Mouse (Mus musculus) cerebellum, adult 9-11 months (tissue): ENCODE results near the gene Mylk3.

ENCODE experiments used
- DNase-seq: peaks from one replicate; pipeline ENCODE4 v3.0.0; 2022

Gene Mylk3

DNA sequence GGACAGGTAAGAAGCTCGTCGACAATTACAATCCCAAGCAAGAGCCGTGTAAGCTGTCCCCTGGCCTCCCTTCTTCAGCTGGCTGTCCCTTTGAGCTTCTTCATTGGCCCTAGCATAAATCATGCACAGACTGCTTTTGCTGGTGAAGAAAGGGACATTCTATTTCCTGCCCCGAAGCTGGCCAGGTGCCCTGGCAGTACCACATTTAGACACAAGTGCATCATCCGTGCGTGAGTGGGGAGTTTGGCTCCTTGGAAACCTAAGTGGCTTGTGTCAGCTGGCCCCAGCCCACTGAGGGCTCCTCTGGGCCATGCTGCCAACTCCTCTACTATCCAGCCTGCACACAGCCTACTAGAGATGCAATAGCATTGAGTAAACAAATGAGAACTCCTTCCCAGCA is at the start of gene Mylk3:
Gene Mylk3, minus strand, starts transcription at position 141 of the 400 bp plus-strand sequence.
- no peak for DNase-seq

DNA sequence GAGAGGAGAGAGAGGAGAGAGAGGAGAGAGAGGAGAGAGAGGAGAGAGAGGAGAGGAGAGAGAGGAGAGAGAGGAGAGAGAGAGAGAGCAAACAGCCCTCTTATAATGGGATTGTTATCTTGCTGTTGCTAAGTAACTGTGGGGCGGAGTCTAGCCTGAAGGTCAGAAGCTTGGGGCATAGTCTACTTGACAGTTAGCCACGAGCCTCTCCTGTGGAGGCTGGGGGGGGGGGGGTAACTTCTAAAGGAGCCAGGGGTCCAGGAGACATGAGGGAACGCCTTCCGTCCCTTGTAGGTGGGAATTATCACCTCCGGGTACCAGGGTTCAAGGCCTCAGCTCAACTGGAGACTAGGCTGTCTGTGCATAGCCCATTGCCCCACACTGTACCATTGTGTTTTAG is 49.6 kb upstream of the Mylk3 start:
- no peak for DNase-seq

DNA sequence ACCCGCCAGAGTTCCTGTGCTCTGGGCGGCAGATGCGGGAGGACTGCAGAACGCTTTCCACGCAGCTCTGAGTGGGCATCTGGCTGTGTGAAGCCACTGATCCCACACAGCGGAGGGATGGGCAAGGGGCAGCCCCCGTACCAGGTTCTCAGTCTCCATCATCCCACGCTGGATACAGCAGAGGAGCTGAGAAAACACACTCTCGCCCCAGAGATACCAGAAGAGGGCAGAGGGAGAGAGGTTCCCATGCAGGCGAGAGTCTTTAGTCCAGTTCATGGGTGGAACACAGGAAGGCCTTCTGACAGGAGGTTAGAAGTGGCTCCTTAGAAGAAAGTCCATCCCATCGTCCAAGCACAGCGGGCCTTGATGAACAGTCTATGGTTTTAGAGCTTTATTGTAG is 48.7 kb upstream of the Mylk3 start:
- DNase-seq, result peak; percentile 16

DNA sequence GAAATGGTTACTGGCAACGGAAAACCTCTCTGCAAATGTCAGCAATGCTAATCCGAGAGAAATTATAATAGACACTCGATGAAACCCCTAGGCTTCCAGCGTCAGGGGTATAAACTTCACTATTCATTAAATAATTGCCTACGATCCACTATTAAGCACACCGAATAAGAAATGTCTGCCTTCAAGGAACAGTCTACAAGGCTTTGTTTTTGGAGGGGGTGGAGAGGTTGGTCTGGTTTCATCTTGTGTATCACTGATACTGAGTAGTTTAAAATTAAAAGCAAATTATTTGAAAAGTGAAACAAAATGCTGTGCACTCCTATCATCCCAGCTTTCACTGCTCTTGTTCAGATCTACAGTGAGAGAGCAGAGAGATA is 46.9 kb upstream of the Mylk3 start:
- DNase-seq, result no peak

DNA sequence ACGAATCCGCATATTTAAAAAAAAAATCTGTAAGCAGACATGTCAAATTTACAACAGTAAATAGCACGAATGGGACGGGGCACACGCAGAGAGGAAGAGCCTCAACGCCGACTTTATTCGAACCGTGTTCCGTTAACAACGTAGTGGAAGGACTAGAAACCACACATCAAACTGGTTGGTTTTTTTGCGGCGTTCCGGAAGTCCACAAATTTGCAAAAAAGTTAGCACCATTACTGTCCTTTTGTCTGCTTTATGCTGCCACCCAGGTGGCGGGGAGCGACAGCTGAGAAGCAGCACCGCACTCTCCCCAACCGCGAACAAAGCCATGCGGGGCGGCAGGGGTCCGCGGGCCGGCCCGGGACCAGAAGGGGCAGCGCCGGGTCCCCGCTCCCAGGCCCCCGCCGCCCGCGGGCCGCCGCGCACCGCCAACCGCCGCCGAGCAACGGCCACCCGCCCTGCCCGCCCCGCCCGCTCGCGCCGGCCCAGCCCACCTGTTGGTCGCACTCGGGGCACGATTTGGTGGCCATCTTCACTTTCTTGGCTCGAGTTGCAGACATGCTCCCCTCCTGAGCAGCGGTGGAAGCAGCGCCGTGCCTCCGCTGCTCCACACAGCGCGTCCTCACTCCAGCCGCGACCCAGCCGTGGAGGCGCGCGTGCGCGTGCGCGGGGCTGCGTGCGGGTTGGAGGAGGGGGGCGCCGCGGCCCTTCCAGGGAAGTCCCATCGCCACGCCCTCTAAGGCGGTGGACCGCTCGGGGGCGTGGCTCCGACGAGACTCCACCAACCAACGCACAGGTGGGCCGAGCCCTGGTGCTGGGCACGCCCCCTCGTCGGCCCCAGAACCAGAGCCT is 46.2 kb upstream of the Mylk3 start, which contains the start of gene 4921524J17Rik:
Gene 4921524J17Rik, minus strand, starts transcription at position 666 of the 849 bp plus-strand sequence.
- peak; percentile 98 for DNase-seq

DNA sequence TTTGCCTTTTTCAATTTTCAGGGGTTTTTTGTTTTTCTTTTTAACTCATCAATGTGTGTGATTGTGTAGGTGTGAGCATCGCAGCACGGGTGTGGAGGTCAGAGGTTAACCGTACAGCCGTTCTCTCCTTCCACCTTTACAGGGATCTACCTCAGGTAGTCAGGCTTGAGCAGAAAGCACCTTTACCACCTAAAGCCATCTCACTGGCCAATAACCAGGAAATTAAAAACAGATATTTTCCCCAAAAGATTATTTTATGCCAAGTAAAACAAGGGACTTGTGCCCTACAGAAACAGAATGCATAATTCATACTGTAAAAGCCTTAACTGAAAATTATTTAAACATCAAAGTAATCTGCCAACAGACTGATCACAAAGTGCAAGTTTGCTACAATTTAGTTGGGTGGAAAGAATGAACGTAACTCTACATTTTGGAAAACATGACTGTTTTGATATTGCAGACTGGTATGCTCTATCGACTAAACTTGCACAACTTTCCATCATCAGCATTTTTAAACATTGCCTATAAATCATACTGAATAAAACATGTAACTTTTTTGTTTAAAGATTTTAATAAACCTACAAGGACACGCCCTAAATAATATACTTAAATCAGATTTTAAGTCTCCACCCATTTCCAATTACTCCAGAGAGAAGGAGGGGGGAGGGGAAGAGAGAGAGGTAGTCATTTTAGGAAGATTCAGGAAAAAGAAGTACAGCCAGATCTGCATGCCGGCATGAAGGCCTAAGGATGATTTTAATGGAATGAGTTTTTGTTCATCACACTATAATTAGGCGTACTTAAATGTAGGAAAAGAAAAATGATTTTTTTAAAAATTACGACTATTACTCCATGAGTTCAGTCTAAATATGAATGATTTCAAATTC is 45.4 kb upstream of the Mylk3 start:
- no peak for DNase-seq

DNA sequence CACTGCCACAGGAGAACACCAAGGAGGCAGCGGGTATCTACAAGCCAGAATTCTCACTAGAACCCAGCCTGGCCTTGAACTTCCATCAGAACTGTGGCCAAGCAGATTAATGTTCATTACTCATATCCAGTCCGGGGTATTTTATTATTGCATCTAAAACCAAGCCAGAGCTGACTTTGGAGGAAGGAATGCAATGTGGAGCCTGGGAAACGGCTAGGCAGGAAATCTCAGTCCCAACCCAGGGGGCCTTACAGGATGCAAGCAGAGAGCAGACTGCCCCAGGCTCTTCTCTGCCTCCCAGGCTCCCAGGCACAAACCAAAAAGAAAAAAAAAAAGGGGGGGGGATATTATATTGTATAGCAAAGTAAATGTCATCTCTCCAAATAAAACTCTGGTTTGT is 44.7 kb upstream of the Mylk3 start:
- no peak for DNase-seq

DNA sequence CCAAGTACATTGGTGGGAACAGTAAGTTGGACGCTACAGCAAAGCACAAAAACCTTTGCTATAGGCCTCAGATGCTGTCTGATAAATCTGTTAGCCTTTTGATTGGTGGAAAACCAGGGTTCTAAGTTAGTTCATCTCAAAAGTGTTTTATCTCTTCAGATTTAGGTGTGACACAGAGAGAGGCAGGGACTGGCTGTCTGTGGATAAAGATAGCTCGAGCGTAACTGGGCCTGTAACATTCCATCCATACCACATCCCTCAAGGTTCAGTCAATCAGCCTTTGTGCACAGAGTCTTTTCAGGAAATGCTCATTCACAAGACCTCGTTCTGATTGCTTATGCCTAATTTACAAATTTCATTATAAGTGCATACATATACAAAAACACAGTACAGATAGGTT is 43.1 kb upstream of the Mylk3 start:
- DNase-seq, result no peak

DNA sequence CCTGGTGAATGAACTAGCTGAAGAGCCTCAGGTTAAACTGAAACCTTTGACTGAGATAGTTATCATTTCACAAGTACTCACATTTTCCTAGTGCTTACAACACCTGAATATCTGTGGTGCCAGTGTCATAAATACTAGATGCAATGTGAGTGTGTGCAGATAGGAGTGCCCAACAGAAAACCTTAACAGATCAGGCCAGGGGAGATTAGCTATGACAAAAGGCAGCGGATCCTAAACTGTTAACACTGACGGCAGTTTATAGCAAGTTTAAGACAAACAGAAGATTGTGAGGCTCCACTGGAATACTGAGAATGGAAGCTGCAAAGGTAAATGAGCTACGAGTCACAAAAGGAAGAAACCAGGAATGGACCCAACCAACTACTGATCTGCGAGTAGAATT is 40.9 kb upstream of the Mylk3 start:
- no peak for DNase-seq

DNA sequence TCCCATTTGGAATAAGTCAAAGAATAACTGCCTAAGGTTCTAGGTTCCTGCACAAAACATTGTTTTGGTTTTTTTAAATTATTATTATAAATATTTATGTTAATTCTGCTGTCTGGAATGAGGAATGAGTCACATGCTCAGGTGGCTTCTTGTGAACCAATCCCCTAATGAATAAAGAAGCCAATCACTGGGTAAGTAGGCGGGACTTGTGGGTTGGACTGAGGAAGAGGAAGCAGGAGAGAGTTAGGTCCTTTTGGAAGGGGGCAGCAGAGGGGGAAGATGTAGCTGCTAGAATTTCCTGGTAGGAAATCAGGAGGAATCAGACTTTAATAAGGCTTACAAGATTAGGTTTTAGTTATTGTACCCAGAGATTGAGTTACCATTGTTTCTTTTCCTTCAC is 35.2 kb upstream of the Mylk3 start:
- DNase-seq, result no peak

DNA sequence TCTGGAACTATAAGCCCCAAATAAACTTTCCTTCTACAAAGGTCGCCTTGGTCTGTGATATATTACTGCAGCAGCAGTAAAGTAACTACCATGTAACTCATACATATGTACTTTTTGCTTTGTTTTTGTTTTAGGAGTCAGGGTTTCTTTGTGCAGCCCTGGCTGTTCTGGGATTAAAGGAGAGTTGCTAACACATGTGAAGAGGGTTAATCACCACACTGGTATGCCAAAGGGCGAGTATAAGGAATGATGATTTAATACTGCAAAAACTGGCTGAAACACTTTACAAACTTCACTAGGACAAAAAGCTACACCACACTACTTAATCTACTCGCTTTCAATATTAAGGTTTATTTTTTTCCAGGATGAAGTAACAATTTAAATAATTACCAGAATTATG is 22.4 kb upstream of the Mylk3 start:
- DNase-seq, result no peak

DNA sequence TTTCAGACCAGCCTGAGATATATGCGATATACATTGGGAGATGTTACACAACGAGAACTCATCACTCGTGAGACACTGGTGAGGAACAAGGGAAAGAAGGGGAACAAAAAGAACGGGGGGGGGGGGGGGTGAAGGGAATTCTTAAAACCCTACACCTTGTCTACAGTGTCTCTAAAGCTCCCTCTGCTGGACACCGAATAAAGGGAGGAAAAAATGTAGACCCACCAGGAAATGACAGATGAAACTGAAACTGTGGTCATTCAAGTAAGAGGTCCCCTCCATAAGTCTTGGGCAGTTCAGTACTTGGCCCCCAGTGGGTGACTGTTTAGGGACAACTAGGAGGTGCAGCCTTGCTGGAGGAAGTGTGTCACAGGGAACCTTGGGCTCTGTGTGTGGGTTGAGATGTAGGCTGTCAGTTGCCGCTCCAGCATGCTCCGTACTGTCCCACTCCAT is 21.9 kb upstream of the Mylk3 start:
- no peak for DNase-seq

DNA sequence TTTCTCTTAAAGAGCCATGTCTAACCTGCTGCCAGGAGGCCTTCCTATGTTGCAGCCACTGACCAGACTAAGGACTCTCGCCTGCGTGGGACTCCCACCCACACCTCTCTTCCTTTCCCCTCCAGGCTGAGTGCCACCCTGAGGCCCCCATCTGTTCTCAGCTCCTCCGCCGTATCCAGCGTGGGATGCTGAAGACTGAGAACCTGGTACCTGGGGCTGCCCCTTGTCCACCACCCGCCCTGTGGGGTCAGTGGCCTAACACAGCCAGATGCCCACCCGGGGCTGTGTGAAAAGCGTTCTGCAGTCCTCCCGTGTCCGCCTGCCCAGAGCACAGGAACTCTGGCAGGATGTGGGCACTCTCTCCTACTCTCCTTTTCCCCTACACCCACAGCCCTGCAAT is 19.8 kb upstream of the Mylk3 start:
- no peak for DNase-seq

DNA sequence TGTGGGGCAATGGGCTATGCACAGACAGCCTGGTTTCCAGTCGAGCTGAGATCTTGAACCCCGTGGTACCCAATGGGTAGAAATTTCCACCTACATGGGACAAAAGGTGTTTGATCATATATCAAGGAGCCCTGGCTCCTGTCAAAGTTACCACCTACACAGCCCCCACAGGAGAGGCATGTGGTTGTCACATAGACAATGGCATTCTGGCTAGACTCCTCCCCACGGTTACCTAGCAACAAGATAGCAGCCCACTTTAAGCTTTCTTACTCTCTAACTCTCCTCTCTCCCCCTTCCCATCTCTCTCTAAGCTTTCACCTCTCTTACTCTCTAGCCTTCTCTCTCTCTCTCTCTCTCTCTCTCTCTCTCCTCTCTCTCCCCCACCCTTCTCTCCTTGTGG is 19.3 kb upstream of the Mylk3 start:
- DNase-seq, result no peak

DNA sequence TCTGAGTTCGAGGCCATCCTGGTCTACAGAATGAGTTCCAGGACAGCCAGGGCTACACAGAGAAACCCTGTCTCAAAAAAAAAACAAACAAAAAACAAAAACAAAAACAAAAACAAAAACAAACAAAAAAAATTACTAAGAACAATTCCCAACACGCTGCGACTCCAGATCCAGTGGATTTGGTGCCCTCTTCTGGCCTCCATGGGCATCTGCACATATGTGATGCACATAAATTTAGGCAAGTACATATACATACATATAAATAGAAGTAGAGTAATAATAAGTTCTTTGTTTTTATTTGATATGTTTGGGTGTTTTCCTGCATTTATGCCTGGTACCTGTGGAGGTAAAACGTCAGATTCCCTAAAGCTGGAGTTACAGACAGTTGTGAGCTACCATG is 12.4 kb upstream of the Mylk3 start:
- no peak for DNase-seq

DNA sequence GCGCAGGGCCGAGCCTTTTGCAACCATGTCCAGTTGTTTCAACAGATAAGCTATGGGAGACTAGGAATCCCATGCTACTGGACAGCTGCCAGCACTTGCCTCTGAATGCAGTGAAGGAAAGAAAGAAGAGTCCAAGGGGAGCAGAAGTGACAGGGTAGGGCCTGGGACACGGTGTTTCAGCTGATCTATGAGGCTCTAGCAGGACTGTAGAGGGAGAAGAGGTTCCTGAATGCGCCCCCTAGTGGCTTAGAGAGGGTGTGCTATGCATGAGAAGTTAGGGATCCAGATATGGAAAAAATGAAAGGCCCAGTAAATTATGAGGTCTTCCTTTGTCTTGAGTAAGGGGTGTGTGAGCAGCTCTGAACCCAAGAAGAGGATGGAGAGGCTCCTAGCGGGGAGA is 11.4 kb upstream of the Mylk3 start:
- DNase-seq, result no peak

DNA sequence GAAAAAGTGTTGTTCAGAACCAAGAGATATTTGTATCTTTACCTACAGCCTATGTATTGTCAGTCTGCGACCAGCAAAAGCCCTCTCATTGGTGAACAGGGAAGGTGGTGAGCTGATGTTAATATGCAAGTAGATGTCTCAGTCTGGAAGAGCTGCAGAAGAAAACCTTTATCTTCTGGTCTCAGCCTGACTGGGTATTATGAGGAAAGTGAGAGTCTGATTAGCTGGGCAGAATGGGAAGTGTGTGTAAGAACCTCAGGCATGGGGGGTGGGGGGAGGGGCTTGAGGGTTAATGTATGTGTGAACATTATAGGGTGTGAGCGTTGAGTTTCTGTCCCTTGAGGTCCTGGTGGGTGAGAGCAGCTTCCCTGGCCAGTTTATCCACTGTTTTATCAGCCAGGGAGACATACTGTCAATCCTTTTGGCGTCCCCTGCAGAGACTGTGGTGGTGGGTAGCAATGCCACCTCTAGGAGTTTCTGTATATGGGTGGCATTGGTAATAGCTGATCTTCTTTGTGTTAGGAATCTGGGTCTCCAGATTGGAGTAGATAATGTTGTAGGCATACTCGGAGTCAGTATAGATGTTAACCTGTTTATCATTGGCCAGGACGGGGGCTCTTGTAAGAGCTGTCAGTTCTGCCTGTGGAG is 10.4 kb upstream of the Mylk3 start:
- DNase-seq, result no peak

DNA sequence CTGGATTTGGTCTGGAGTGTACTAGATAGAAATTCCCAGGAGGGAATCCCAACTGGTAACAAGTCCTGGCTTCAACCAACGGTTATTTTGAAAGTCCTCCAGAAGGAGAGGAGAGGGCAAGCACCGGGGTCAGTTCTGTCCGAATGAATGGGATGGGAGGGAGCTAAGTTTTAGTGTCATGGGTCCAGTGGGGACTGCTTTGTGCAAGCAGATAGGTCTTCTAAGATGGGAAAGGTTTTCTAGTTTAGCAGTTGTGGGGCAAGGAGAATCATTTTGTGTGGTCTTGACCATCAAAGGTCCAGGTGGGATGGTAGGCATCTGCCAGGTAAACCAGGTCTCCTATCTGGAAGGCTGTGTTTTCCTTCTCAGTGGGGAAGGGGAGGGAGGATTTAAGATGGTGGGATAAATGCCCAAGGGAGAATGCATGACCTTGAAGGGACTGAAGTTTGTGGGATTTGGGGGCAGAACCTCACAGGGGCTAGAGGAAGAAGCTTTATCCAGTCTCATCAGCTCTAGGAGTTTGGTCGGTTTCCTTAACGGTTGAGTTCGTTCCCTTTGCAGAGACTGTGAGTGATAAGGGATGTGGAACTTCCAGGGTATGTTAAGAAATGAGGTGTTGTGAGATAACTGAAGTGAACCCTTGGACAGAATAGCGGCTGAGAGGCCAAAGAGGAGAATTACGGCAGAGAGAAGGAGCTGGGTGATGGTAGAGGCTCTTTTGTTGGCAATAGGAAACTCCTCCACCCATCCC is 9.7 kb upstream of the Mylk3 start:
- DNase-seq, result no peak

DNA sequence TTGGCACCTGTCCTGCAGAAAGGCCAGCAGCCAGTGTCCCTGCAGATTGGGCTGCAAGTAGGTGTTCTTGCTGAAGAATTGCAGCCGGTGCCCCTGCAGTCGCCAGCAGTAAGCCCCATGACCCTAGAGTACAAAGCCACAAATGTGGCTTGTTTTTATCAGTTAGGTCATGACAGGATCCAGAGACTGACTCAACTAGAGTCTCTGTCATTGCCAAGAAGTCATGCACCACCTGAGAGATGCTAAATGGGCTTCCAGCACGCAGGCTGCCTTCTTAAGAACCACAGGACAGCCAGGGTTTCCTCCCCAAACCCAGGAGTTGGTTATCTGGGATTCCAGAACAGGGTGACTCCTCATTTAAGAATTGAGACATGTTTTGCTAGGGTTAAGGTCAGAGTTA is 8.9 kb upstream of the Mylk3 start:
- no peak for DNase-seq

DNA sequence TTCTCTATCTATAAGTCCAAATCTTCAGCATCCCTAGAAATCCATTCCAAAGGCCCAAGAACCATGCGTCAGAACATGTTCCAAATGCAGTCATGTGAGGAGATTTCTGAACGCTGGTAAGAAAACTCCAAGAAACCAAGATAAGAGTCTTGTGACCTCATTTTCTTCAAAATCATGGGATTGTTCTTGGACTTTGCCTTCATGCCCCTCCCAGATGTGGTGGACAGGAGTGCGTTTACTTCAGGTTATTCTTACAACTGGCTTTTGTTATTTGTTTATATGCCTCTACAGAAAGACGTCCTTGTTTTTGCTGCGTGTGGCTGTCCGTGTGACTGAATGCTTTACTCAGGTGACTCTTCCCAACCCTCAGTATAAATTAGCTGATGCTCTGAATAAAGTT is 7.1 kb upstream of the Mylk3 start:
- DNase-seq, result no peak

DNA sequence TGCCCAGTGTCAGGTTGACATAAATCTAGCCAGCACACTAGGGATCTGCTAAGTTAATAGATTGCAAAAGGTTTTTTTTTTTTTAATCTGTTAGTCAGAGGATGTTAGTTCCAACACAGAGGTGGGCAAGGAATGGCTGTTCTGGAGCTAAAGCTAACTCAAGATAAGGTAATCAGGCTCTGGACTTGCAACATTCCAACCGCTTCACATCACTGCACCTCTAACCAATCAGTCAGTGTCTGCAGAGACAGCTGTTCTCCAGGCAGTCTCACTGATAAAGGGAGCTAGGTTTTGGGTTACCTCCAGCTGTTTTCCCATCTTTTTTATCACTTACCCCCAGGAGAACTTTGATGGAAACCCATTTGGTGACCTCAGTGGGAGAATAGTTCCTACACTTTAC is 5.3 kb upstream of the Mylk3 start:
- no peak for DNase-seq

DNA sequence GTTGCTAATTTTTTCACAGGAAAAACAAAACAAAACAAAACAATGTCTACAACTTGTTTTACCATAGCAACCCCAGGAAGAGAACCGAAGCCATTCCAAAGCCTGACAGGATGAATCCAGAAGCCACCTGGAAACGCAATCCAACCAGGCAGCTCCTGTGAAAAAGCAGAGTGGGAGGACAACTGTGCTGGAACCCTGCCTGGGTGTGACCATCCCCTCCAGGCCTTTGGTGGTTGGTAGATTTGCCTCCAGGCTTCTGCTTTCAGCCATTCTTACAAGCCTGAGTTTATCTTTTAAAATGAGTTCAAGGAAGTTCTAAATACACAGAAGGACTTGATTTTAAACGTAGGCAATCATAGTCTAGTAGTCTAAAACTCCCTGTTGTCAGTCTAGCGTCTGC is 4.2 kb downstream of the Mylk3 start:
- DNase-seq, result no peak

DNA sequence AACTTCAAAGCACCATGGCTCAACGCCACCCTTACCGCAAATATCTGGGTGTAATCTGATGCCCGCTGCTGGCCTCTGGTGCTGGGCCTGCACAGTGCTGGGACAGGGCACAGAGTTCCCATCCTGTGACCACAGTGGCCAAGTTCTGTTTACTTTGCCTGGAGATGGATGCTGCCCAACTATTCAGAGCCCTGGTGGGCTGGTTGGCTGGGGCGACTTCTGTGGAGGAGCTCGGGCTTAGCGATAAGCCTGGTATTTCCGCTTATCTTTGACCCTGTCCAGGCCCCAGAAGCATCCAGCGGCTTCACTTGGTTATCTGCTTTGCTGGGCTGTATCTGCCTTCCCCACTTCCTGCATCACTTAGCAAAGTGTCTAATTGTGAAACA is 5.3 kb downstream of the Mylk3 start:
- DNase-seq, result no peak
